Mouse (Mus musculus): ENCODE results near the gene Zfp57. TPM values are rescaled to one million over a fixed set of nuclear protein-coding genes. Genes with fewer than 3 reads are reported as not detected.

Zfp57 gene
- total and polyA plus RNA-seq, 2 experiments from 2014 or later: 9.2 to 12.5 TPM

- Histone ChIP-seq H3K36me3 (replicated peaks; ENCODE audit: control insufficient read depth, insufficient read depth, low read length) (no peaks in the 10 kb centered on the region), H3K9ac (replicated peaks; ENCODE audit: low read depth, low read length) (no peak overlapping the region), H3K27me3 (ENCODE audit: control insufficient read depth, insufficient read depth, low read length) (no peaks in the 10 kb centered on the region), H3K4me3 (ENCODE audit: low read depth, low read length) (no peak overlapping the region), H3K4me1 (ENCODE audit: control insufficient read depth, insufficient read depth) (no peaks in the 10 kb centered on the region), H3K9me3 (replicated peaks; ENCODE audit: control insufficient read depth, low read length) (no peaks in the 10 kb centered on the region), H3K4me2 (ENCODE audit: low read depth, low read length) (no peak overlapping the region), H3K27ac (ENCODE audit: low read depth) (no peak overlapping the region)
- ATAC-seq (ENCODE audit: insufficient read depth, low read depth) (no peak), DNase-seq (ENCODE audit: low spot score) (no peak)
- WGBS: 63% methylated on average over 3 of the region's 3 CpGs
- TF ChIP-seq EP300 (IDR thresholded peaks at IDR 0.05; ENCODE audit: low read depth) (no peak), CTCF (IDR thresholded peaks at IDR 0.05; ENCODE audit: low read depth) (no peak)
Measured at GRCm38 (mm10) chr17:36995448-36995847, 5.5 kb upstream of the Zfp57 start.

GRCm38 (mm10) chr17:36997033-36997735, 3.8 kb upstream of the Zfp57 start:
- DNase-seq (ENCODE audit: low spot score): peak; percentile 18
- ATAC-seq (ENCODE audit: insufficient read depth, low read depth): no peak
- WGBS: 22% methylated on average over 7 of the region's 7 CpGs
- H3K4me1 ChIP-seq (ENCODE audit: control insufficient read depth, insufficient read depth): no peaks in the 10 kb centered on the region
- H3K9ac ChIP-seq (replicated peaks; ENCODE audit: low read depth, low read length): no peak overlapping the region
- no peaks in the 10 kb centered on the region for H3K36me3 ChIP-seq (replicated peaks; ENCODE audit: control insufficient read depth, insufficient read depth, low read length)
- no peaks in the 10 kb centered on the region for H3K9me3 ChIP-seq (replicated peaks; ENCODE audit: control insufficient read depth, low read length)
- no peak overlapping the region for H3K27ac ChIP-seq (ENCODE audit: low read depth)
- no peak overlapping the region for H3K4me2 ChIP-seq (ENCODE audit: low read depth, low read length)
- no peak overlapping the region for H3K4me3 ChIP-seq (ENCODE audit: low read depth, low read length)
- TF ChIP-seq CTCF (IDR thresholded peaks at IDR 0.05; ENCODE audit: low read depth) (peak; percentile 81), EP300 (IDR thresholded peaks at IDR 0.05; ENCODE audit: low read depth) (no peak)
- no peaks in the 10 kb centered on the region for H3K27me3 ChIP-seq (ENCODE audit: control insufficient read depth, insufficient read depth, low read length)

- no peak for ATAC-seq (ENCODE audit: insufficient read depth, low read depth)
- WGBS: 58% methylated on average over 2 of the region's 2 CpGs
Measured at GRCm38 (mm10) chr17:36998477-36998876, 2.5 kb upstream of the Zfp57 start.

GRCm38 (mm10) chr17:37002364-37003330, 1.7 kb downstream of the Zfp57 start:
- Histone ChIP-seq H3K4me3 (ENCODE audit: low read depth, low read length) (peak overlapping the region; percentile 56), H3K27me3 (ENCODE audit: control insufficient read depth, insufficient read depth, low read length) (no peaks in the 10 kb centered on the region), H3K9me3 (replicated peaks; ENCODE audit: control insufficient read depth, low read length) (no peaks in the 10 kb centered on the region), H3K4me2 (ENCODE audit: low read depth, low read length) (peak overlapping the region; percentile 85), H3K9ac (replicated peaks; ENCODE audit: low read depth, low read length) (peak overlapping the region; percentile 66), H3K4me1 (ENCODE audit: control insufficient read depth, insufficient read depth) (0 out of 2 replicates have a peak, but pooled peaks cover 4% of the 10 kb centered on the region), H3K27ac (ENCODE audit: low read depth) (peak overlapping the region; percentile 75), H3K36me3 (replicated peaks; ENCODE audit: control insufficient read depth, insufficient read depth, low read length) (0 out of 2 replicates have a peak, but pooled peaks cover 5% of the 10 kb centered on the region)
- DNase-seq (ENCODE audit: low spot score) (peak; percentile 66), ATAC-seq (ENCODE audit: insufficient read depth, low read depth) (peak; percentile 85)
- TF ChIP-seq CTCF (IDR thresholded peaks at IDR 0.05; ENCODE audit: low read depth) (no peak), EP300 (IDR thresholded peaks at IDR 0.05; ENCODE audit: low read depth) (no peak)
- under 1% methylated on average over 49 of the region's 49 CpGs for WGBS

More at GRCm38 (mm10) chr17:36998477-36998876, 2.5 kb upstream of the Zfp57 start:
- TF ChIP-seq CTCF (IDR thresholded peaks at IDR 0.05; ENCODE audit: low read depth): no peak
- H3K27me3 ChIP-seq (ENCODE audit: control insufficient read depth, insufficient read depth, low read length): no peaks in the 10 kb centered on the region
- H3K4me2 ChIP-seq (ENCODE audit: low read depth, low read length): no peak overlapping the region
- no peak for DNase-seq (ENCODE audit: low spot score)
- no peaks in the 10 kb centered on the region for H3K36me3 ChIP-seq (replicated peaks; ENCODE audit: control insufficient read depth, insufficient read depth, low read length)
- H3K9ac ChIP-seq (replicated peaks; ENCODE audit: low read depth, low read length): no peak overlapping the region
- H3K4me3 ChIP-seq (ENCODE audit: low read depth, low read length): no peak overlapping the region
- no peak overlapping the region for H3K27ac ChIP-seq (ENCODE audit: low read depth)
- H3K9me3 ChIP-seq (replicated peaks; ENCODE audit: control insufficient read depth, low read length): no peaks in the 10 kb centered on the region
- 0 out of 2 replicates have a peak, but pooled peaks cover 4% of the 10 kb centered on the region for H3K4me1 ChIP-seq (ENCODE audit: control insufficient read depth, insufficient read depth)

GRCm38 (mm10) chr17:37003366-37003765, 2.4 kb downstream of the Zfp57 start:
- Histone ChIP-seq H3K9ac (replicated peaks; ENCODE audit: low read depth, low read length) (peak overlapping the region; percentile 66; the same call in 1 of the 2 replicates), H3K27ac (ENCODE audit: low read depth) (0 out of 2 replicates have a peak overlapping the region, but pooled peaks have one; percentile 75), H3K9me3 (replicated peaks; ENCODE audit: control insufficient read depth, low read length) (no peaks in the 10 kb centered on the region), H3K36me3 (replicated peaks; ENCODE audit: control insufficient read depth, insufficient read depth, low read length) (0 out of 2 replicates have a peak, but pooled peaks cover 5% of the 10 kb centered on the region), H3K4me3 (ENCODE audit: low read depth, low read length) (peak overlapping the region; percentile 56), H3K4me1 (ENCODE audit: control insufficient read depth, insufficient read depth) (0 out of 2 replicates have a peak, but pooled peaks cover 4% of the 10 kb centered on the region), H3K27me3 (ENCODE audit: control insufficient read depth, insufficient read depth, low read length) (no peaks in the 10 kb centered on the region), H3K4me2 (ENCODE audit: low read depth, low read length) (peak overlapping the region; percentile 85)
- WGBS: 33% methylated on average over 4 of the region's 4 CpGs
- TF ChIP-seq EP300 (IDR thresholded peaks at IDR 0.05; ENCODE audit: low read depth) (no peak), CTCF (IDR thresholded peaks at IDR 0.05; ENCODE audit: low read depth) (no peak)
- ATAC-seq (ENCODE audit: insufficient read depth, low read depth) (no peak), DNase-seq (ENCODE audit: low spot score) (no peak)

All from heart, postnatal 0 days (tissue).